Mouse (Mus musculus): ENCODE data around the gene Mrpl38. TPM values are rescaled to one million over a fixed set of nuclear protein-coding genes. Genes with fewer than 3 reads are reported as not detected.
"Not testable (repeated sequence)": the region's sequence is repeated elsewhere in the genome, so short reads cannot be mapped to it uniquely, and the experiment has no call there.

The Mrpl38 gene
- polyA plus RNA-seq, 1 experiment: not detected

- TF ChIP-seq POLR2A (IDR thresholded peaks at IDR 0.05; ENCODE audit: insufficient read depth, low read depth, low read length): no peak
- TF ChIP-seq CTCF (IDR thresholded peaks at IDR 0.05; ENCODE audit: insufficient read depth, low read depth, low read length): no peak
- 47% methylated on average over 11 of the region's 11 CpGs for WGBS
Measured at GRCm38 (mm10) chr11:116101931-116102381, 36.7 kb downstream of the Mrpl38 start.

DNA sequence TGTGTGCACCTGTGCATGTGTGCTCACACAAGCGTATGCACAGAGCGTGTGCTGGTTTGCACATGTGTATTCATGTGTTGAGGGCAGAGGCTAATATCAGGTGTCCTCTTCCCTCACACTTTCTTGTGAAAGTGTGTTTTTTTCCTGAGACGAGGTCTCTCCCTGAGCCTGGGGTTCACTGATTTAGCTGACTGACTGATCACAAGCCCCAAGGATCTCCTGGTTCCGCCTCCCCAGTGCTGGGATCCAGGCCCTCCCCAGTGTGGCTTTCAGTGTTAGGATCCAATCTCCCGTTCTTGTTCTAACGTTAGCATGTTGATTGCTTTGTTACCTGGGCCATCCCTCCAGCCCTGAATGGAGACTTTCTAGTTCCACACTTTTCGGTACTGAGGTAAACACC, 37.8 kb downstream of the Mrpl38 start:
- TF ChIP-seq CTCF (IDR thresholded peaks at IDR 0.05; ENCODE audit: insufficient read depth, low read depth, low read length): no peak
- H3K4me1 ChIP-seq (ENCODE audit: control insufficient read depth, insufficient read depth, low read length): peaks cover 13% of the 10 kb centered on the region
- H3K4me3 ChIP-seq (ENCODE audit: insufficient read depth, low read depth, low read length): no peak overlapping the region
- 92% methylated on average over 7 of the region's 7 CpGs for WGBS
- no peak overlapping the region for H3K27ac ChIP-seq (ENCODE audit: insufficient read depth, low read depth, low read length)

More at GRCm38 (mm10) chr11:116101931-116102381, 36.7 kb downstream of the Mrpl38 start:
- no peak overlapping the region for H3K4me3 ChIP-seq (ENCODE audit: insufficient read depth, low read depth, low read length)
- peaks cover 18% of the 10 kb centered on the region for H3K4me1 ChIP-seq (ENCODE audit: control insufficient read depth, insufficient read depth, low read length)
- H3K27ac ChIP-seq (ENCODE audit: insufficient read depth, low read depth, low read length): peak overlapping the region; percentile 46; the same call in 1 of the 2 replicates

DNA sequence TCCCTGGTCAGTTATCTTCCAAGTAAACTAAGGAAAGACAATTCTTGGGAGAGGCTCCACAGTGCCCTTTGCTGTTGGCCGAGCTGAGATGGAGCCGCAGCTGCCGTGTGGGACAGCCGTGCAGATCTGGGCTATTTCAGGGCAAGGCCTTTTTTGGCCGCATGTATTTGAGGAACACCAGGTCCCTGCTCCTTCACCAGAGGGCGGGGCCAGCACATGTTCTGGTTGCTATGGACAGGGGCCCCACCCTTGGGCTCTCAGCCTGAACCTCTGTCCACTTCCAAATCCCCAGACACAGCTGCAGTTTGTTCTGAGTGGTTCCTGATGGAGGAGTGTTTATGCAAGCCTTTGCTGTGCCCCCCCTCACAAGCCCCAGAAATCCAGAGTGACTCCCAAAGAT, 38.3 kb downstream of the Mrpl38 start:
- TF ChIP-seq POLR2A (IDR thresholded peaks at IDR 0.05; ENCODE audit: insufficient read depth, low read depth, low read length): no peak
- TF ChIP-seq CTCF (IDR thresholded peaks at IDR 0.05; ENCODE audit: insufficient read depth, low read depth, low read length): no peak
- 82% methylated on average over 6 of the region's 6 CpGs for WGBS
- Histone ChIP-seq H3K4me3 (ENCODE audit: insufficient read depth, low read depth, low read length) (no peak overlapping the region), H3K4me1 (ENCODE audit: control insufficient read depth, insufficient read depth, low read length) (peaks cover 13% of the 10 kb centered on the region), H3K27ac (ENCODE audit: insufficient read depth, low read depth, low read length) (no peak overlapping the region)

DNA sequence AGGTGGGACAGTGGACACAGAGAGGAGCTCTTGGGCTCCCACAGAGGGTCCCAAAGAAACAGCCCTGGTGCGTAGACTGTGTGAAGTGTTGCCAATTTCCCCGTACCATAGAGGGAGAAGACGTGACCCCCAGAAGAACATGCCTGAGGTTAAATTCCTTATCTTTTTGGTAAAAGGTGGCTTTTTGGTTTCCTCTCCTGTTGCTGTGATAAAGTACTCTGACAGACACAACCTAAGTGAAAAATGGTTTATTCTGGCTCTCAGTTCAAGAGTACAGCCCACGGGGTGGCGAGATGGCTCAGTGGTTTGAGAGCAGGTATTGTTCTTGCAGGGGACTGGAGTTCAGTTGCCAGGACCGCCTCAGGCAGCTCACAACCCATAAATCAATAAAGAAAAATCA, 39.2 kb downstream of the Mrpl38 start:
- Histone ChIP-seq H3K4me3 (ENCODE audit: insufficient read depth, low read depth, low read length) (no peak overlapping the region), H3K27ac (ENCODE audit: insufficient read depth, low read depth, low read length) (no peak overlapping the region), H3K4me1 (ENCODE audit: control insufficient read depth, insufficient read depth, low read length) (peaks cover 12% of the 10 kb centered on the region)
- WGBS: 90% methylated on average over 6 of the region's 6 CpGs
- TF ChIP-seq POLR2A (IDR thresholded peaks at IDR 0.05; ENCODE audit: insufficient read depth, low read depth, low read length) (no peak), CTCF (IDR thresholded peaks at IDR 0.05; ENCODE audit: insufficient read depth, low read depth, low read length) (no peak)

DNA sequence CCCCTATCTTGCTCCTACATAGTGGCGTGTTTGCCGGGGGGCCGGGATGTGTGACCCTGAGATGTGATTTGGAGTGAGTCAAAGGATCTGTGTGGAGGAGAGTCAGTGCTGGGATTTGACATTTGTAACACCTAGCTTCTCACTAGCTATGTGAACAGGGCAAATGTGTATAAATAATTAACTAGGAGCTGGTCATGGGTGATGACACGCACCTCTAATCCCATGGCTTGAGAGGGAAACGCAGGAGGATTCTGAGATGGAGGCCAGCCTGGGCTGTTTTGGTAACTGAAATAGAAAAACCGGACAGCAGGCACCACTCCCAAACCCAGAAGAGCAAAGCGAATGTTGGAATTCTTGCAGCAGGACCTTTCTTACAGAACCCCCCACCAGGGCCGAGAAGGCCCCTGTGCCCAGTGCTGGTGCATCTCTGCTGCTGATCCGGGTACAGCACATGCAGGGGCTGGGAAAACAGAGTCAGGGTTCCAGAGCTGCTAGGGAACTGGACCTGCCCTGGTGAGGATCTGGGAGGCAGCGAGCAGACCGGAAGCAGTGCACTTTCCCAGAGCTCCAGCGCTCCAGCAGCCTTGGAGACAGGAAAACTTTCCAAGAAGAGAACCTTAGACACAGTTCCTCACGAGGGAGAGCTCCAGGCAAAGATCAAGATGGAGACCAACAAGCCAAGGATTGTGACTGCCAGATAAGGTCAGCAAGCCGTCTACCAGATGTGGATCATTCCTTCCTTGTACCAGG, 39.8 kb downstream of the Mrpl38 start:
- no peak for TF ChIP-seq CTCF (IDR thresholded peaks at IDR 0.05; ENCODE audit: insufficient read depth, low read depth, low read length)
- no peak for TF ChIP-seq POLR2A (IDR thresholded peaks at IDR 0.05; ENCODE audit: insufficient read depth, low read depth, low read length)
- Histone ChIP-seq H3K4me3 (ENCODE audit: insufficient read depth, low read depth, low read length) (no peak overlapping the region), H3K27ac (ENCODE audit: insufficient read depth, low read depth, low read length) (no peak overlapping the region), H3K4me1 (ENCODE audit: control insufficient read depth, insufficient read depth, low read length) (peaks cover 6% of the 10 kb centered on the region)
- WGBS: 83% methylated on average over 14 of the region's 14 CpGs

GRCm38 (mm10) chr11:116096213-116097108, 42.2 kb downstream of the Mrpl38 start:
- Histone ChIP-seq H3K4me3 (ENCODE audit: insufficient read depth, low read depth, low read length) (no peak overlapping the region), H3K27ac (ENCODE audit: insufficient read depth, low read depth, low read length) (no peak overlapping the region), H3K4me1 (ENCODE audit: control insufficient read depth, insufficient read depth, low read length) (no peaks in the 10 kb centered on the region; the same call in 1 of the 2 replicates)
- 94% methylated on average over 5 of the region's 5 CpGs for WGBS
- TF ChIP-seq CTCF (IDR thresholded peaks at IDR 0.05; ENCODE audit: insufficient read depth, low read depth, low read length) (no peak), POLR2A (IDR thresholded peaks at IDR 0.05; ENCODE audit: insufficient read depth, low read depth, low read length) (no peak)

DNA sequence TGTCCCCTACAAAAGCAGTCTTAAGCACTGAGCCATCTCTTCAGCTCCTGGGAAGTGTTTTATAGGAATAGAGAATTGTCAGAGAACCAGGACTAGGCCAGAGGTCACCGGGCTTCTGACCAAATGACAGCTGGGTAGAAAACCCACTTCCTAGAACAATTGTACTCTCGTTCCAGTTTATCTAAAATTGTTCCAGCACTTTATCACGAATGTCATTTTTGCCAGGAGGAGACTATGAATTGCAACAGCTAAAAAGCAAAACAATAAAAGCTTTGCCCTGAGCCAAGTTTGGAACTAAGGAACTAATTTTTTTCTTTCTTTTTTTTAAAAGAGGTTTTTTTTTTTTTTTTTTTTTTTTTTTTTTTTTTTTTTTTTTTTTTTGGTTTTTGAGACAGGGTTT, 43.1 kb downstream of the Mrpl38 start:
- 68% methylated on average over 3 of the region's 3 CpGs for WGBS
- H3K27ac ChIP-seq (ENCODE audit: insufficient read depth, low read depth, low read length): no peak overlapping the region
- TF ChIP-seq POLR2A (IDR thresholded peaks at IDR 0.05; ENCODE audit: insufficient read depth, low read depth, low read length) (no peak), CTCF (IDR thresholded peaks at IDR 0.05; ENCODE audit: insufficient read depth, low read depth, low read length) (no peak)
- H3K4me3 ChIP-seq (ENCODE audit: insufficient read depth, low read depth, low read length): no peak overlapping the region
- no peaks in the 10 kb centered on the region; the same call in 1 of the 2 replicates for H3K4me1 ChIP-seq (ENCODE audit: control insufficient read depth, insufficient read depth, low read length)

DNA sequence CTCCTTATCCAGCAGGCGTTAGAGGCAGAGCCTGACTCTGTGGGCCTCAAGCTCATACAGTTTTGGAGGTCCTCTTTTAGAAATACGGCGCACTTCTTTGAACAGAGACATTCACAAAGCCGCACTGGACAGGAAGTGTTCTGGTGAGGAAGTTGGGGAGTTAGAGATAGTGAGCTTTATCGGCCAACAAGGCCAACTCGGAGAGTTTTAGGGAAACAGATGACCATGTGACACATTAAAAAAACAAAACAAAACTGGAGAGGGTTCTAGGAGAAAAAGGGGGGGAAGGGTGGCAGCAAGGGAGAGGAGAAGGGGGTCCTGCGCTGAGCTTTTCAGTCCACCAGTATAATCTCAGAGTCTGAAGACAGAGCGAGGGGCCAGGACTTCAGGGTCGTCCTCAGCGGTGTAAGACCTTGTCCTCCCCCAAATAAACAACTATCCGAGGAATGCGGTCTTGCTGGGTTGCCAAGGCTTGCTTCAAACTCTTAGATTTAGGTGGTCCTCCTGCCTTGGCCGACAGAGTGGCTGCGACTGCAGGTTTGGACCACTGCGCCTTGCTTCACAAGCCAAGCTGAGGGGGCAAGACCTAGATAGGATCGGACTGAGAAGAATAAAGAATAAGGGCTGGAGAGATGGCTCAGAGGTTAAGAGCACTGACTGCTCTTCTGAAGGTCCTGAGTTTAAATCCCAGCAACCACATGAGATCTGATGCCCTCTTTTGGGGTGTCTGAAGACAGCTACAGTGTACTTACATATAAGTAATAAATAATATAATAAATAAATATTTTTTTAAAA, 44.7 kb downstream of the Mrpl38 start:
- Histone ChIP-seq H3K4me3 (ENCODE audit: insufficient read depth, low read depth, low read length) (no peak overlapping the region), H3K27ac (ENCODE audit: insufficient read depth, low read depth, low read length) (no peak overlapping the region), H3K4me1 (ENCODE audit: control insufficient read depth, insufficient read depth, low read length) (no peaks in the 10 kb centered on the region)
- TF ChIP-seq CTCF (IDR thresholded peaks at IDR 0.05; ENCODE audit: insufficient read depth, low read depth, low read length) (no peak), POLR2A (IDR thresholded peaks at IDR 0.05; ENCODE audit: insufficient read depth, low read depth, low read length) (no peak)
- WGBS: 71% methylated on average over 16 of the region's 16 CpGs

DNA sequence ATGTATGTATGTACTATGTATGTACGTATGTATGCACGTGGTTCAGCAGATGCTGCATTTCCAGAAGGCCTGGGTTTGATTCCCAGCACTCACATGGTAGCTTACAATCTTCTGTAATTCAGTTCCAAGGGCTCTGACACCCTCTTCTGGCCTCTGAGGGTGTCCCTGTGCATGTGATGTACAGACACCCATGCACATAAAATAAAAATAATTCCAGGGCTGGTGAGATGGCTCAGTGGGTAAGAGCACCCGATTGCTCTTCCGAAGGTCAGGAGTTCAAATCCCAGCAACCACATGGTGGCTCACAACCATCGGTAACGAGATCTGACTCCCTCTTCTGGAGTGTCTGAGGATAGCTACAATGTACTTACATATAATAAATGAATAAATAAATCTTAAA, 45.7 kb downstream of the Mrpl38 start:
- H3K4me3 ChIP-seq (ENCODE audit: insufficient read depth, low read depth, low read length); H3K27ac ChIP-seq (ENCODE audit: insufficient read depth, low read depth, low read length); H3K4me1 ChIP-seq (ENCODE audit: control insufficient read depth, insufficient read depth, low read length): not testable (repeated sequence)
- WGBS: 93% methylated on average over 6 of the region's 6 CpGs
